Mouse (Mus musculus) limb, embryonic 11.5 days (tissue): ENCODE results near the gene Dock11. TPM values are rescaled to one million over a fixed set of nuclear protein-coding genes. Genes with fewer than 3 reads are reported as not detected.
A peak's percentile ranks its signal among the peaks of the same experiment; 100 is the strongest.

Experiments used
- ATAC-seq: fragments of 200-750 bp; cut with Nextera tagmentation; 2 replicates; pipeline ENCODE4 v1.8.0; 2017; ENCODE audit warnings: low read depth; ENCODE audit not compliant: insufficient number of reproducible peaks, low FRiP score, low TSS enrichment
- DNase-seq: peaks from one replicate; pipeline ENCODE4 v3.0.0-alpha.2; 2015; ENCODE audit warnings: low spot score
- H3K27ac ChIP-seq: fragments of 300-500 bp; sonication (generic); replicated peaks from 2 replicates; pipeline ENCODE4 v1.5.1; 2014; ENCODE audit warnings: low read depth, mild to moderate bottlenecking, low read length
- H3K27me3 ChIP-seq: fragments of 300-500 bp; sonication (generic); 2 replicates; pipeline ENCODE4 v1.6.1; 2014; ENCODE audit warnings: mild to moderate bottlenecking, low read length, mixed read lengths; ENCODE audit not compliant: control insufficient read depth, insufficient read depth
- H3K36me3 ChIP-seq: fragments of 300-500 bp; sonication (generic); 2 replicates; pipeline ENCODE4 v1.6.1; 2014; ENCODE audit warnings: mild to moderate bottlenecking, low read length, moderate library complexity, mixed read lengths; ENCODE audit not compliant: control insufficient read depth, insufficient read depth
- H3K4me1 ChIP-seq: fragments of 300-500 bp; sonication (generic); 2 replicates; pipeline ENCODE4 v1.6.1; 2014; ENCODE audit warnings: low read length, mixed read lengths; ENCODE audit not compliant: control insufficient read depth, insufficient read depth
- H3K4me2 ChIP-seq: fragments of 300-500 bp; sonication (generic); 2 replicates; pipeline ENCODE4 v1.6.1; 2014; ENCODE audit warnings: low read depth, mild to moderate bottlenecking, moderate library complexity; ENCODE audit not compliant: severe bottlenecking
- H3K4me3 ChIP-seq: fragments of 300-500 bp; sonication (generic); 2 replicates; pipeline ENCODE4 v1.5.1; 2014; ENCODE audit warnings: low read depth, low read length
- H3K9ac ChIP-seq: fragments of 300-500 bp; sonication (generic); 2 replicates; pipeline ENCODE4 v1.6.1; 2014; ENCODE audit warnings: mild to moderate bottlenecking, low read length
- H3K9me3 ChIP-seq: fragments of 300-500 bp; sonication (generic); 2 replicates; pipeline ENCODE4 v1.6.1; 2016; ENCODE audit warnings: low read length; ENCODE audit not compliant: control insufficient read depth
- WGBS: fragments of 180-500 bp; shearing (Covaris S2); extraction: QIAGEN DNeasy Blood & Tissue Kit; methylation state at CpG from one replicate; pipeline ENCODE4 v1.1.7; 2014; 5-methylcytosine and 5-hydroxymethylcytosine counted together
- polyA plus RNA-seq: library from polyadenylated mRNA; unstranded; fragments of >200 nt; fragmentation: Nextera tagmentation; extraction: Ambion mirVana; gene quantifications from 2 replicates; pipeline ENCODE4 v1.2.1, GENCODE M21; 2014

The Dock11 gene
- polyA plus RNA-seq, 1 experiment from 2014 or later: 18.6 TPM

- Histone ChIP-seq H3K27ac (no peak overlapping the region), H3K36me3 (no peaks in the 10 kb centered on the region), H3K4me1 (no peaks in the 10 kb centered on the region), H3K4me3 (no peak overlapping the region), H3K9ac (no peak overlapping the region), H3K9me3 (no peaks in the 10 kb centered on the region), H3K27me3 (no peaks in the 10 kb centered on the region), H3K4me2 (no peak overlapping the region)
- DNase-seq (no peak), ATAC-seq (no peak)
- 72% methylated on average over 3 of the region's 3 CpGs for WGBS
Measured at GRCm38 (mm10) chrX:36101318-36101717, 212.7 kb downstream of the Dock11 start.

- no peaks in the 10 kb centered on the region for H3K27me3 ChIP-seq
Measured at GRCm38 (mm10) chrX:36108601-36109000, 220.0 kb downstream of the Dock11 start.

GRCm38 (mm10) chrX:36111622-36112421 lies 223.2 kb downstream of the Dock11 start, which contains the start of gene Il13ra1:
Il13ra1 (plus strand) TSS chrX:36112110.
- peak within 1 kb of the TSS; percentile 43 for H3K4me3 ChIP-seq
- no peak within 1 kb of the TSS for H3K27ac ChIP-seq
- no peaks in the 10 kb centered on the region for H3K4me1 ChIP-seq
- peak; percentile 48 for DNase-seq
- no peaks in the 10 kb centered on the region for H3K36me3 ChIP-seq
- H3K9me3 ChIP-seq: no peaks in the 10 kb centered on the region
- peak within 1 kb of the TSS; percentile 62 for H3K4me2 ChIP-seq
- H3K27me3 ChIP-seq: no peaks in the 10 kb centered on the region
- ATAC-seq: peak; percentile 68
- 17% methylated on average over 42 of the region's 51 CpGs for WGBS
- peak within 1 kb of the TSS; percentile 55 for H3K9ac ChIP-seq

More at GRCm38 (mm10) chrX:36108601-36109000, 220.0 kb downstream of the Dock11 start:
- no peak overlapping the region for H3K9ac ChIP-seq
- no peak for ATAC-seq
- H3K9me3 ChIP-seq: no peaks in the 10 kb centered on the region
- WGBS: 48% methylated on average over 3 of the region's 3 CpGs
- H3K4me3 ChIP-seq: no peak overlapping the region
- H3K36me3 ChIP-seq: no peaks in the 10 kb centered on the region
- no peak overlapping the region for H3K27ac ChIP-seq
- no peaks in the 10 kb centered on the region for H3K4me1 ChIP-seq
- no peak for DNase-seq
- no peak overlapping the region for H3K4me2 ChIP-seq

- no peaks in the 10 kb centered on the region for H3K9me3 ChIP-seq
- no peak overlapping the region for H3K27ac ChIP-seq
- peak overlapping the region; percentile 62 for H3K4me2 ChIP-seq
- no peaks in the 10 kb centered on the region for H3K27me3 ChIP-seq
- no peak overlapping the region for H3K9ac ChIP-seq
- DNase-seq: no peak
- peak overlapping the region; percentile 43 for H3K4me3 ChIP-seq
- no peaks in the 10 kb centered on the region for H3K36me3 ChIP-seq
- ATAC-seq: no peak
- 14% methylated on average over 9 of the region's 9 CpGs for WGBS
- no peaks in the 10 kb centered on the region for H3K4me1 ChIP-seq
Measured at GRCm38 (mm10) chrX:36112422-36112750, 223.8 kb downstream of the Dock11 start.

- H3K9me3 ChIP-seq: no peaks in the 10 kb centered on the region
- no peaks in the 10 kb centered on the region for H3K4me1 ChIP-seq
- ATAC-seq (no peak), DNase-seq (no peak)
- H3K27ac ChIP-seq: no peak overlapping the region
- H3K27me3 ChIP-seq: no peaks in the 10 kb centered on the region
- no peak overlapping the region for H3K4me2 ChIP-seq
- H3K36me3 ChIP-seq: no peaks in the 10 kb centered on the region
- 87% methylated on average over 4 of the region's 4 CpGs for WGBS
- no peak overlapping the region for H3K4me3 ChIP-seq
- H3K9ac ChIP-seq: no peak overlapping the region
Measured at GRCm38 (mm10) chrX:36115171-36115570, 226.5 kb downstream of the Dock11 start.

Other genes starting within 250 kb of the Dock11 start
- gene Il13ra1, start 223.3 kb downstream of the Dock11 start, polyA plus RNA-seq: 4.0 and 4.3 TPM in 2 replicates